Mouse (Mus musculus) midbrain, embryonic 13.5 days (tissue): ENCODE results near the gene Miga1. TPM values are rescaled to one million over a fixed set of nuclear protein-coding genes. Genes with fewer than 3 reads are reported as not detected.
"Not testable (repeated sequence)": the region's sequence is repeated elsewhere in the genome, so short reads cannot be mapped to it uniquely, and the experiment has no call there.

Experiments
- ATAC-seq: fragments of 200-750 bp; cut with Nextera tagmentation; 2 replicates; pipeline ENCODE4 v1.8.0; 2017; ENCODE audit warnings: mild to moderate bottlenecking, moderate TSS enrichment, moderate library complexity
- H3K27ac ChIP-seq: fragments of 300-500 bp; sonication (generic); 2 replicates; pipeline ENCODE4 v1.5.1; 2015; ENCODE audit warnings: inconsistent platforms, mild to moderate bottlenecking, moderate library complexity
- H3K27me3 ChIP-seq: fragments of 300-500 bp; sonication (generic); 2 replicates; pipeline ENCODE4 v1.6.1; 2015; ENCODE audit warnings: mild to moderate bottlenecking, inconsistent platforms
- H3K36me3 ChIP-seq: fragments of 300-500 bp; sonication (generic); 2 replicates; pipeline ENCODE4 v1.6.1; 2015; ENCODE audit warnings: mild to moderate bottlenecking, inconsistent platforms
- H3K4me1 ChIP-seq: fragments of 300-500 bp; sonication (generic); replicated peaks from 2 replicates; pipeline ENCODE4 v1.6.1; 2015; ENCODE audit warnings: inconsistent platforms
- H3K4me2 ChIP-seq: fragments of 300-500 bp; sonication (generic); replicated peaks from 2 replicates; pipeline ENCODE4 v1.6.1; 2015; ENCODE audit warnings: moderate library complexity, mild to moderate bottlenecking, inconsistent platforms
- H3K4me3 ChIP-seq: fragments of 300-500 bp; sonication (generic); replicated peaks from 2 replicates; pipeline ENCODE4 v1.5.1; 2015; ENCODE audit warnings: mild to moderate bottlenecking, inconsistent platforms
- H3K9ac ChIP-seq: fragments of 300-500 bp; sonication (generic); replicated peaks from 2 replicates; pipeline ENCODE4 v1.6.1; 2015; ENCODE audit warnings: mild to moderate bottlenecking, inconsistent platforms
- H3K9me3 ChIP-seq: fragments of 300-500 bp; sonication (generic); 2 replicates; pipeline ENCODE4 v1.6.1; 2016; ENCODE audit warnings: mild to moderate bottlenecking, inconsistent platforms
- WGBS: fragments of 180-500 bp; shearing (Covaris S2); methylation state at CpG from one replicate; pipeline ENCODE4 v1.1.7; 2015; 5-methylcytosine and 5-hydroxymethylcytosine counted together
- polyA plus RNA-seq: library from polyadenylated mRNA; unstranded; fragments of >200 nt; fragmentation: Nextera tagmentation; extraction: Ambion mirVana; gene quantifications from 2 replicates; pipeline ENCODE4 v1.2.1, GENCODE M21; 2015

Miga1 gene
- polyA plus RNA-seq, 1 experiment from 2014 or later = 18.1 TPM

DNA sequence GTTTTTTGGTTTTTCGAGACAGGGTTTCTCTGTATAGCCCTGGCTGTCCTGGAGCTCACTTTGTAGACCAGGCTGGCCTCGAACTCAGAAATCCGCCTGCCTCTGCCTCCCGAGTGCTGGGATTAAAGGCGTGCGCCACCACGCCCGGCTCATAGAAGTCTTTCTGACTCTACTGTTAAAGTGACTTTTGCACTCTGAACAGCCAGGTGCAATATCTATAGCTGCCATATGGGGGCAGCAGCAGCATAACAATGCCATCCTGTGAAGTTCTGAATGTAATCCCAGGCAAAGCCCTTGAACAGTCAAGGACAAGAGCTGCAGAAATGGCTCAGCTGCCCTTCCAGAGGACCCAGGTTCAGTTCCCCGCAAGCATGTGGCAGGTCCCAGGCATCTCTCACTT, 80.8 kb downstream of the Miga1 start:
- not testable (repeated sequence) for H3K4me1 ChIP-seq, H3K36me3 ChIP-seq, H3K27ac ChIP-seq, H3K4me3 ChIP-seq, H3K9me3 ChIP-seq, H3K4me2 ChIP-seq, H3K9ac ChIP-seq
- H3K27me3 ChIP-seq = peaks cover 34% of the 10 kb centered on the region
- ATAC-seq = peak; percentile 64; the same call in 1 of the 2 replicates
- WGBS = 45% methylated on average over 7 of the region's 9 CpGs

DNA sequence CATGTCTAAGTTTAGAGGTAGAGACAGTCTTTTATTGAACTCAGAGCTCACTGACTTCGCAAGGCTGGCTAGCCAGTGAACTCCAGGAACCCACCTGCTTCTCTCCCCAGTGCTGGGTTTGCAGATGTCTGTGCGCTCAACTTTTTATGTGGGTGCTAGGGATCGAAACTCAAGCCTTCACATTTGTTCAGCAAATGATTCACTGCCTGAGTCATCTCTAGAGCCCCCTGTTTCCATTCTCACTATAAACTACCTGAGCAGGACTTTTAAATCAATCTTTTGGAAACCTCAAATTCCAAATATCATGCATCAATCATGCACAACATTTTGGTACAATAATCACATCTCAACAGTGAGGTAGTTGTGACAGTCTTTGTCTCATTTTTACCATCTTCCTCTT, 82.7 kb downstream of the Miga1 start:
- Histone ChIP-seq H3K9me3 (no peaks in the 10 kb centered on the region), H3K4me1 (peaks cover 8% of the 10 kb centered on the region; the same call in 1 of the 2 replicates), H3K4me3 (no peak overlapping the region), H3K4me2 (no peak overlapping the region), H3K36me3 (no peaks in the 10 kb centered on the region), H3K9ac (no peak overlapping the region), H3K27me3 (peaks cover 17% of the 10 kb centered on the region; the same call in 1 of the 2 replicates), H3K27ac (no peak overlapping the region)
- no peak for ATAC-seq
- WGBS = 94% methylated on average over 3 of the region's 3 CpGs

DNA sequence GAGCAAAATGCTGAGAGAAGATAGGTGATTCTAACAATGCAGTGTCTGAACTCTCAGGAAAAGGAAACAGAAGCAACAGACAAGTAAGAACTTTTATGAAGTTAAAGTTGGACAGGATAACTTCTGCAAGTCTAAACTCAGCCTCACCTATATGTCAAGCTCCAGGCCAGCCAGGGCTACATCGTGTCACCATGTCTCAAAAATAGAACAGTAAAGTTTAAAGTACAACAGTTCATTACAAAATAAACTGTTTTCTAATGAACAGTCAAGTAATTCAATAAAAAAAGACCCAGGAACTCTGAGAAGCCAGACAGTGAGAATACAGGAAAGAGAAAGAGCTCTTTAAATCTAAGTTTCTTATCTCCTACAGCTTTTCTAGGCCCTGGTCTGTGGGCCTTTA, 89.7 kb downstream of the Miga1 start:
- Histone ChIP-seq H3K27me3 (no peaks in the 10 kb centered on the region), H3K36me3 (no peaks in the 10 kb centered on the region), H3K4me2 (no peak overlapping the region), H3K4me3 (no peak overlapping the region), H3K9me3 (no peaks in the 10 kb centered on the region), H3K27ac (no peak overlapping the region), H3K9ac (no peak overlapping the region), H3K4me1 (no peaks in the 10 kb centered on the region)
- WGBS = 94% methylated on average over 1 of the region's 1 CpGs
- ATAC-seq = no peak

- Histone ChIP-seq H3K27me3 (no peaks in the 10 kb centered on the region), H3K9me3 (no peaks in the 10 kb centered on the region), H3K36me3 (no peaks in the 10 kb centered on the region), H3K9ac (no peak overlapping the region), H3K4me1 (no peaks in the 10 kb centered on the region), H3K27ac (no peak overlapping the region), H3K4me2 (no peak overlapping the region), H3K4me3 (no peak overlapping the region)
- WGBS = 90% methylated on average over 12 of the region's 12 CpGs
- no peak for ATAC-seq
Measured at GRCm38 (mm10) chr3:152247708-152248107, 92.5 kb downstream of the Miga1 start.

DNA sequence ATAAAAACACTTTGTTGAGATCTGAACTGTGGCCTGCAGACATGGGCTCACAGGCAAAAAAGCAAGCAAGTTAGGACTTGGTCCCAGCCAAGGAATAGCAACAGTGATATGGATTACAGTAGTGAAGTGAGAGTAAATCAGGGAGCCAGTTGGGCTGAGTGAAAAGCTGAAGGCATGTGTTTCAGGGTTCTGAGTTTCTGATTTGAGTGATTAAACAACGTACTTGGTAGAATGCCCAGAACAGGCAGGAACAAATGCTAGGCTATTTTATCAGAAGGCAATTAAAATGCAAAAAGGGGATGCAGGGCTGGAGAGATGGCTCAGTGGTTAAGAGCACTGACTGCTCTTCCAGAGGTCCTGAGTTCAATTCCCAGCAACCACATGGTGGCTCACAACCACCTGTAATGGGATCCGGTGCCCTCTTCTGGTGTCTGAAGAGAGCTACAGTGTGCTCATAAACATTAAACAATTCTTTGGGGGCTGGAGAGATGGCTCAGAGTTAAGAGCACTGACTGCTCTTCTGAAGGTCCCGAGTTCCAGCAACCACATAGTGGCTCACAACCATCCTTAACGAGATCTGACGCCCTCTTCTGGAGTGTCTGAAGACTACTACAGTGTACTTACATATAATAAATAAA, 94.8 kb downstream of the Miga1 start:
- H3K9me3 ChIP-seq = no peaks in the 10 kb centered on the region
- no peak overlapping the region for H3K4me2 ChIP-seq
- WGBS = 81% methylated on average over 5 of the region's 5 CpGs
- no peak overlapping the region for H3K27ac ChIP-seq
- H3K9ac ChIP-seq = no peak overlapping the region
- ATAC-seq = no peak
- 0 out of 2 replicates have a peak, but pooled peaks cover 2% of the 10 kb centered on the region for H3K36me3 ChIP-seq
- no peaks in the 10 kb centered on the region for H3K27me3 ChIP-seq
- H3K4me1 ChIP-seq = no peaks in the 10 kb centered on the region
- no peak overlapping the region for H3K4me3 ChIP-seq

DNA sequence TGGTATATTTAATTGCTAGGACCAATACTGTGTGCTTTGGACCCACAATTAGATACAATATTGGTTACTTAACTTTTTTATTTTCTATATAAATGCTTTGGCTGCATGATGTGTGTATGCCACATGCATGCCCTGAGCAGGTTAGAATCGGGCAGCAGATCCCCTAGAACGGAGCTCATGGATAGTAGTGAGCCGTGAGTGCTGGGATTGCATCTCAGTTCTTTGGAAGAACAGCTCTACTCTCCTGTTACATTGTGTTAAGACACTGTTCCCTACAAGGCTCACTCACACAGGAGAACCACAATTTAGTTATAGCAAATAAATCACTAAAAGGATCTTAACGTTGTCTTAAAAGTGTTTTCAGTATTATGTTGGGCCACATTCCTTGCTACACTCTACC, 96.9 kb downstream of the Miga1 start:
- 81% methylated on average over 4 of the region's 4 CpGs for WGBS
- H3K4me3 ChIP-seq = no peak overlapping the region
- H3K36me3 ChIP-seq = peaks cover 12% of the 10 kb centered on the region
- no peaks in the 10 kb centered on the region for H3K4me1 ChIP-seq
- H3K4me2 ChIP-seq = no peak overlapping the region
- no peak overlapping the region for H3K27ac ChIP-seq
- no peak for ATAC-seq
- H3K9ac ChIP-seq = no peak overlapping the region
- H3K9me3 ChIP-seq = no peaks in the 10 kb centered on the region
- H3K27me3 ChIP-seq = no peaks in the 10 kb centered on the region

DNA sequence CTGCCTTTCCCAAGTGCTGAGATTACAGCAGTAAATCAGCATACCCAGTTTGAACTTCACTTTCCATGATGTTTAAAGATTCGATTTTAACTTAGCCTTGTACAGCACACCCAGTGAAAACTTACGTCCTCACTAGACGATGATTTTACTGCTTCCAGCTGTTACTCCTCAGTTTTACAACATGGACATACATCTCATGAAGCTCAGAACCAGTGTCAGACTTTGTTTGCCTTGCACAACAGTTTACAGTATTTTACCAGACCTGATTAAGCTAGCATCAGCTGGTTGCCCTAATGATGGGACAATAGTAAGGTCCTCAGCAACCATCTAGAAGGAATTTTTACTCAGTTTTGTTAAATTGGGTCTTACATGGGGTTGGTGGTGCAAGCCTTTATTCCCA, 99.1 kb downstream of the Miga1 start:
- Histone ChIP-seq H3K4me3 (no peak overlapping the region), H3K9ac (no peak overlapping the region), H3K4me1 (no peaks in the 10 kb centered on the region), H3K4me2 (no peak overlapping the region), H3K27ac (no peak overlapping the region), H3K27me3 (no peaks in the 10 kb centered on the region), H3K36me3 (peaks cover 21% of the 10 kb centered on the region), H3K9me3 (no peaks in the 10 kb centered on the region)
- WGBS = 89% methylated on average over 3 of the region's 3 CpGs
- ATAC-seq = 0 out of 2 replicates have a peak, but pooled peaks have one; percentile 2

- no peak for ATAC-seq
- peaks cover 28% of the 10 kb centered on the region for H3K36me3 ChIP-seq
- H3K4me3 ChIP-seq = no peak overlapping the region
- no peak overlapping the region for H3K9ac ChIP-seq
- no peaks in the 10 kb centered on the region for H3K27me3 ChIP-seq
- H3K4me2 ChIP-seq = no peak overlapping the region
- no peaks in the 10 kb centered on the region for H3K4me1 ChIP-seq
- H3K27ac ChIP-seq = no peak overlapping the region
- no peaks in the 10 kb centered on the region for H3K9me3 ChIP-seq
- 88% methylated on average over 1 of the region's 1 CpGs for WGBS
Measured at GRCm38 (mm10) chr3:152239592-152239991, 100.6 kb downstream of the Miga1 start.

DNA sequence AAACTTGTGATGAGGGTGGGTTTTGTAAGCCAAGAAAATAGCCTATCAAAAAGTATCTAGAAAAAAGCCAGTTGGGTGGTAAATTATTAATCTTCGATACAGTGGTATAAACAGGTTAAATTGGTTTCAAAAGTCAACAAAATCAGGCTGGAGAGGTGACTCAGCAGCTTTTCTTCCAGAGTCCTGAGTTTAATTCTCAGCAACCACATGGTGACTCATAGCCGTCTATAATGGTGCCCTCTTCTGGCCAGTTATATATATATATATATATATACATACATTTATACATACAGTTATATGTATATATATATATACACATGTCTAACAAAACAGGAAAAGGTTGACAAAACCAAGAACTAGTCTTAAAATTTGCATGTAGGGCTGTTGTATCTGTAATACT, 101.4 kb downstream of the Miga1 start:
- H3K27ac ChIP-seq = no peak overlapping the region
- ATAC-seq = no peak
- peaks cover 32% of the 10 kb centered on the region for H3K36me3 ChIP-seq
- no peak overlapping the region for H3K4me2 ChIP-seq
- H3K4me1 ChIP-seq = no peaks in the 10 kb centered on the region
- H3K9me3 ChIP-seq = no peaks in the 10 kb centered on the region
- H3K27me3 ChIP-seq = no peaks in the 10 kb centered on the region
- no peak overlapping the region for H3K4me3 ChIP-seq
- no peak overlapping the region for H3K9ac ChIP-seq
- 67% methylated on average over 2 of the region's 2 CpGs for WGBS

- no peaks in the 10 kb centered on the region for H3K27me3 ChIP-seq
- WGBS = 98% methylated on average over 1 of the region's 1 CpGs
- H3K4me3 ChIP-seq = no peak overlapping the region
- H3K9me3 ChIP-seq = no peaks in the 10 kb centered on the region
- no peaks in the 10 kb centered on the region for H3K4me1 ChIP-seq
- H3K9ac ChIP-seq = no peak overlapping the region
- no peak overlapping the region for H3K4me2 ChIP-seq
- ATAC-seq = no peak
- H3K36me3 ChIP-seq = peaks cover 48% of the 10 kb centered on the region
- H3K27ac ChIP-seq = no peak overlapping the region
Measured at GRCm38 (mm10) chr3:152235805-152236204, 104.4 kb downstream of the Miga1 start.

- Histone ChIP-seq H3K4me2 (no peak overlapping the region), H3K27ac (no peak overlapping the region), H3K27me3 (no peaks in the 10 kb centered on the region), H3K9ac (no peak overlapping the region), H3K4me3 (no peak overlapping the region), H3K9me3 (no peaks in the 10 kb centered on the region), H3K4me1 (no peaks in the 10 kb centered on the region), H3K36me3 (peaks cover 49% of the 10 kb centered on the region)
- WGBS = 98% methylated on average over 1 of the region's 1 CpGs
- ATAC-seq = no peak
Measured at GRCm38 (mm10) chr3:152235238-152235637, 105.0 kb downstream of the Miga1 start.

- 56% methylated on average over 6 of the region's 6 CpGs for WGBS
- no peaks in the 10 kb centered on the region for H3K4me1 ChIP-seq
- H3K27ac ChIP-seq = 0 out of 2 replicates have a peak overlapping the region, but pooled peaks have one; percentile 9
- H3K27me3 ChIP-seq = no peaks in the 10 kb centered on the region
- H3K4me3 ChIP-seq = no peak overlapping the region
- no peak overlapping the region for H3K9ac ChIP-seq
- no peak overlapping the region for H3K4me2 ChIP-seq
- H3K36me3 ChIP-seq = peaks cover 61% of the 10 kb centered on the region
- no peak for ATAC-seq
- H3K9me3 ChIP-seq = no peaks in the 10 kb centered on the region
Measured at GRCm38 (mm10) chr3:152231333-152232100, 108.7 kb downstream of the Miga1 start.
